Mouse (Mus musculus) heart, adult 10 weeks (tissue): ENCODE measurements around the gene Il3ra. TPM values are rescaled to one million over a fixed set of nuclear protein-coding genes. Genes with fewer than 3 reads are reported as not detected.

ENCODE experiments used
- polyA plus RNA-seq: library from polyadenylated mRNA; stranded (reverse); fragments of 350-450 nt; fragmentation: Illumina TruSeq; extraction: RNeasy Lipid Tissue Mini Kit (QIAGEN cat#74804); gene quantifications from one replicate; pipeline ENCODE4 v1.2.3, GENCODE M21; 2014; ENCODE audit warnings: low read depth, low replicate concordance

Il3ra gene
- polyA plus RNA-seq, result 4.3 TPM

DNA sequence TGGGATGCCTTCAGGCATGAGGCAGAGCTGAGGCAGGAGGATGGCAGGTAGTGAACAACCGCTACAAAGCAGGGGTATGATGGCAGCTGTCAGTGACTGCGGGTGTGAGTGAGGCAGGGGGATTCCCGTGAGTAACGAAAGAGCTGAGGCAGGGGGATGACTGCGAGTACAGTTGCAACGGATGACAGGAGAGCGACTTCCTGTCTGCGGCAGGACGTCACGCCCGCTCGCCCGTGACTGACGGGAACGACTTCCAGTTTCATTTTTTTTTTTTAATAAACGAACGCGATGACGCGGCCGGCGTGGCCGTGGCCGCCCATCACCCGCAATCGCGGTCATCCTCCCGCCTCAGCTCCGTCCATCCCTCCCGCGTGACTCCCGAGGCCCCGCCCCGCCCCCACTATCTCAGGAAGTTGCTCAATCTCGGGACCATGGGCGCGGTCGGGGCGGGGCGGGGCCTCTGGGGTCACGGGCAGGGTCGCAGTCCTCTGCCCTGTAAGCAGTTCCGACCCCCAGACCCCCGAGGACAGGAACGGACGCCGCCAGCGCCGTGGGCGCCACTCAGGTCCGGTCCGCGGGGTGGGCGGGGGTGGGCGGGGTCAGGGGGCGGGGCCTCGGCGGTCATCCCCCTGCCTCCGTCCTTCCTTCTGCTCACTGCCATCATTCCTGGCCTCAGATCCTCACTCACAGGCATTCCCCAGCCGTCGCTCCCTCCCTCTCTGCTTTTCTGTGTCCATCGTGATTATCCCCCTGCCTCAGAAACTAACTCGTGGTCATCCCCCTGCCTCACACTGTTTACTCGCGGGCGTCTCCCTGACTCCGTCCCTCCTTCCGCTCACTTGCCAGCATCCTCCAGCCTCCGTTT is at the start of gene Il3ra:
Il3ra (plus strand) TSS at position 328 of the 865 bp plus-strand sequence.

DNA sequence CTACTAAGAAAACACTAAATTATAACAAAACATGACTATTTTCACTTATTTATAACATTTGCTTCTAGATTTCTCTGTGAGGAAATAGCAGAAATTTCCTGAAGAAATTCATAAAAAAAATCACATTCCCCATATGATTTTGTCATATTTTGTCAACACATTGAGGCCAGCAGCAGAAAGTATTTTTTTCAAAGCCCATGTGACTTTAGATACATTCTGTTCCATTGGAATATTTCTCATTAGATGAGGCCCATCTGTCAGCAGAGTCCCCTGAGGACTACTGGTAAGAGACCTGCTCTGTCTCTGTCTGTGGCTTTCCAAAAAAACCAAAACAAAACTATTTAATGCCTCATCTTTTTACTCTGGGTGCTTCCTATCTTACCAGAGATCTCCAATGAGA is 23.5 kb upstream of the Il3ra start, which contains the start of gene Olfr31:
Olfr31 (plus strand) TSS at position 301 of the 400 bp plus-strand sequence.

DNA sequence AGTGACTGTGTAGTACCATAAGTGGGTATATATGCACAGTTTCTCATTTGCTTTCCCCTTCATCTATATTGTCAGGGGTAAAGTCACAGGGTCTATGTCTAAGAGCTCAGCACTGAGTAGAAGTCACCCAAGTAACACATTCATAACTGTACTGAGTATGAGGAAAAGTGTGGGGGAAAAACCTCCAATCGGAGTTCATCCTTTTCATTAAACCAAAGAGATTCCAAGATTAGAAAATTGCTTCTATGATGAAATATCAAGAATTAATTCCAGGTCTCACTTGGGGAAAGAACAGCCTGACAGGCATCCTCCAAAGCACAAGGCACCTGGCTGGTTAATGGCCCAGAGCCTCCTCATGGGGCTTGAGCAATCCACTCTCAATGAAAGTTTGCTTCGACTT is 54.9 kb downstream of the Il3ra start, which contains the start of gene Olfr721-ps1:
Olfr721-ps1 (plus strand) TSS at position 301 of the 400 bp plus-strand sequence.

Other genes starting within 250 kb of the Il3ra start
- gene Psmd6, start 225.3 kb upstream of the Il3ra start, polyA plus RNA-seq, result 94.0 TPM
- gene Olfr720, start 159.4 kb upstream of the Il3ra start, polyA plus RNA-seq, result not detected
- not detected for gene Olfr31, start 23.4 kb upstream of the Il3ra start, polyA plus RNA-seq
- gene Olfr721-ps1, start 55.0 kb downstream of the Il3ra start, polyA plus RNA-seq, result not detected